Mouse (Mus musculus) cerebellum, postnatal 14 days (tissue): ENCODE measurements at regions not wholly inside any gene's neighbourhood (a gene's known extent, or its start where the extent isn't known, plus 50 kb on each side); places are given as distances from the start of the nearest gene placed in this dataset.

Experiments used
- DNase-seq, 2 experiments: peaks; one replicate each; pipeline ENCODE4 v3.0.0; 2021; ENCODE audit warnings: mixed read lengths in 2 of 2

DNA sequence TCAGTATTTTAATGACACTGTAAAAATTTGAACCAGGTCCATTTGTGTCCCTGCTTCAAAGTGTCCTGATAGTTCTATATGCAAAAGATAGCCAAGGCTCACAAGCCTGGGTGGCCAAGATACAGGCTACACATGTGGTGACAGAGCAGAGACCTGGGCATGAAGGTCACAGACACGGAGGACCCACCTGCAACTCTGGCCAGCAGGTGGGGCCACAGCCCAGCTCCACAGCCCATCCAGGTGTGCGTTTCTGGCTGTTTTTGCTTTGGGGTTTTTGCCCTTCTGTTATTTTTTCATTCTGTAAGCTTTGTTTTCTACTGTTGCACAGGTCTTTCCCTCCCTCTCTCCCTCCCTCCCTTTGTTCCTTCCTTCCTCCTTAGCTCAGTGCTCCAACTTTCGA, 399.4 kb upstream of the Rora start:
- peak in 1 of 2 experiments; percentile 17 for DNase-seq

DNA sequence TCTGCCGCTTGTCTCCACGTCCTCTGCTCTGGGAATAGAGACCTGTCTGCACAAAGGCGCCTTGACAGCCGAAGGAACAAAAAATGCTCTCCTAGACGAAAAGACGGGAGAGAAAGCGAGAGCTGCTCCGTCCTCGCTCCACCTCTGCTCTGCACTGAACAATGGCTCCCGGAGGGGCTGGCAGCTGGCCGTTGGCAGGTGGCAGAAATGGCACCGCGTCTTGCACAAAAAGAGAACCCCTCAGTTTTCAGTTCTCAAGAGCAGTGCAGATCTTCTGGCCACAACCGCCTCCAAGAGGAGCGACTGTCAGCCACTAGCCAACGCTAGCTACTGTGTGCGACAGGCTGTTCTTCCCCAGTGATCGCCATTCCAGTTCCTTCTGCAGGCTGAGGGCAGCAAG, 385.0 kb upstream of the Rora start:
- DNase-seq: peak; percentile 46 to 47

DNA sequence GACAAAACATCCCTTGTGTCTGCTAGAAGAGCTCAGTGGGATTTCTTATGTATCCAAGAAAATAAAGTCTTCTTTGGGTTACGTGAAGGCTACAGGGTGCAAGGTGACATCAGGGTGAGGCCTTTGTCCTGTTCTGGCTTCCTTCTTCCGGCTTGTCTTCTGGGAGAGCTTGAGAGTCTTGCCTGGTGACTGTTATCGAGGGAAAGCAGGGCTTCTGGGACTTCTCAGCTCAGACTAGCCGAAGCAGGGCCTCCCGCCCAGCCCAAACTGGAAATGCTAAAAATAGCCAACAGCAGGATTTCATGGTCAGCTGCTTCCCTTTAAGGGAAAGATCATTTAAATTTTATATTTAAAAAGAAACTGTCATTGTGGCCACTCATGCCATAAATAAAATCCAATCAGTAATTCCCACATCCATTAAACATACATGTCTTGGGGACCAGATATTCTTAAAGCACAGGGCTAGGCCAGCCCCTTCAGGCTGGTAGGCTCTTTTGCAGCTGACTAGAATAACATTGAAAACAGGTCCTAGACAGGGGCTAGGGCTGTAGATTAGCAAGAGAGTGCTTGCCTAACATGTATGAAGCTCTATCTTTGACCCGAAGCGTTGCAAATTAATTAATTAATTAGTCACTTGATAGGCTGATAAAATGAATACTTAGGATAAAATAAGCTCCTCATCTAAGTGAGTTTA, 351.2 kb upstream of the Rora start:
- peak in 1 of 2 experiments; percentile 10 for DNase-seq

DNA sequence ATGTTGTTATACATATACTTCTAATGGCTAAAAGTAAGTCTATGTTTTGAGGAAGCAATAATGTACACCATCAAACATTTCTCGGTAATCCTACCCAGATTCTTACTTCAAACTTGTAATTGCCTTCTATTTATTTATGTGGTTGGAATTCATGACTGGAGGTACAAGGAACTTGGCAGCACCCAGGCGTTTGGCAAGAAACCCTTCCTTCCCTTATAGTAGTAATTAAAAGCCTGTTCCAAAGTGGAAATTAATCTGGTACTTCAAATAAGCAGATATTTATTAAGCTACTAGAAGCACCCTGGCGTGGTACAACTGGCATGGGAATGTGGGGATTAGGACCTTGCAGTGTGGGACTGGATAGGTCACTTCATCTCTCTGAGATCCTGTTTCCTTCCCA, 322.9 kb upstream of the Rora start:
- DNase-seq: no peak

DNA sequence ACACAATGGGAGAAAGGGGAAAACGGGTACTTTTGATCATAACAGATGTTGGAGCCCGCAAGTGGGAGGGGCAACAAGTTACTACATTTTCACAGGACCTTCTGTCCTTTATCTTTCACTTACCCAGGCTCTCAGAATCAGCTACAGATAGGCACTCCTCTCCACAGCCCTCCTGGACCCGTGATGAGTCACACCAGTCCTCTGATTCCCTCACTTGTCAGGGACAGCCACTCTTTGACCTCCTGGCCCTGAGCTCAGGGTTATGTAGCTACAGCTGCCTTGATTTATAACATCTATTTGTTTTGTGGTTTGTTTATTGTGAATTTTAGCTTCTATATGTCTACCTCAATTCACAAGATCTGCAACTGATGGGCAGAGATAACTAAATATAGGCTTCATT, 312.7 kb upstream of the Rora start:
- no peak for DNase-seq

DNA sequence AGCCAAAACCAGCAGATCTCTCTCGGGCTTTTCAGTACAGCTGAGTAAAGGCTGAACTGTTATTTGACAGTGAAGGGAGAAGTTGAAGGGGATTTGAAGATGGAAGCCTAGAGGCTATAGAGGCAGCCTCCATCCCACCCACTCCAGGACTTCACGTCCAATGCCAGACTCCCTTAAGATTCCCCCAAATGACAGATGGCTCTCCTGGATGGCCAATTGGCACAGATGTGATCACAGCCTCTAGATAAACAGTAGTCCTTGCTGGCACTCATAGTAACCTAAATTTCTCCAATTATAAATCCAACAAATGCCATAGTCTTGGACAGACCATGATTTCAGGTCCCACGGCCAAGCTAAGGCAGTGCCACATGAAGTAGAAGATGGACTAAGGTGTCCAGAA, 312.1 kb upstream of the Rora start:
- peak; percentile 32 to 51 for DNase-seq

DNA sequence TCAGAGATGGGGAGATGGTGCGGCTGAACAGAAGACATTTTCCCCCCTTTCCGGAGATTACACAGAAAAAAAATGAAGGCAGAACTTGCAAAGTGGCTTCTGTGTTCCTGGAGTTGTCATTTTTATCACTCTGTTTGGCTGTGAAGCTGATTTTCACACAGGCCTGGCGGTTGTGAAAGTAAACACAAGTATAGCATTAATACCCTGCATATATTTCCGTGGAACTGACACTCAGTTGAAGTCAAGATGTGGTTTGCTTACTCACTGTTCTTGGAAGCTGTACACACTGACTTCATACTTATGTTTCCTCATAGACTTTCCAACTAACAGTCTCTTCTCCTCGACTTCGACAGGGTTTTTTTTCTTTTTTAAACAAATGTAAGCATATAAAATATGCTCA, 306.2 kb upstream of the Rora start:
- no peak for DNase-seq

DNA sequence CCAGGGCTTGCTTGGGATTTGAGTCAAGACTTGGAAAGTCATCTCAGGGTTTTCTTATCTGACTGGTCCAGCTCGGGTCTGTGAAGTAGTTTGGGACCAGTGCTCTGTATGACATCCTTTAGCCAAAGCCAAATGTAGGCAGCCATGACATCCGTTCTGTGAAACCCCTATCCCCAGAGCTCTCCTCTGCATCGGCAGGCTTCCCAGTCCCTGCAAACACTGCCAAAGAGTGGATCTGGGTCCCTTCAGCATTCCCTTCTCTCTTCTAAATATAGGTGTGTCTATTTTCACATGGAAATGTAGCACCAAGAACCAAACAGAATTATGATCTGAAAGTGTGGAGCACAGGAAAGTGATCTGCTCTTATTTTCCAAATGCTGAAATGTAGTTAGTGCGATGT, 302.1 kb upstream of the Rora start:
- DNase-seq: no peak

DNA sequence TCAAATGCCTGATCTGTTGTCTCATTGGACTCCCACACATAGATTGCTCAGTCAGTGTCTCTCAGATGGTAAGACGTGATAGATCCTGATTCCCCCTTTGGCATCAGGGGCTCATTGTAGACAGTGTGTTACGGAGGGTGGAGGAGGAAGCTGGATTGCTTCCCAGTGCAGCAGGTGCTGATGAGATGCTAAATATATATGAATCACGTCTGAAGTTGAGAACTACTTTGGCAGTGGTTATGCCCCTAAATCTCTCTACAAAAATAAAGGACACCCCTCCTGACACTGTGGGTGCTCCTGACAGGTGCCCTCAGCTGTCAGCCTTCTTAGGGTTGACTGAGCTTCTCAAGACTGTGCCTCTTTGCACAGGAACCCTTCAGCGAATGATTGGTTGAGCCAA, 299.1 kb upstream of the Rora start:
- no peak for DNase-seq

DNA sequence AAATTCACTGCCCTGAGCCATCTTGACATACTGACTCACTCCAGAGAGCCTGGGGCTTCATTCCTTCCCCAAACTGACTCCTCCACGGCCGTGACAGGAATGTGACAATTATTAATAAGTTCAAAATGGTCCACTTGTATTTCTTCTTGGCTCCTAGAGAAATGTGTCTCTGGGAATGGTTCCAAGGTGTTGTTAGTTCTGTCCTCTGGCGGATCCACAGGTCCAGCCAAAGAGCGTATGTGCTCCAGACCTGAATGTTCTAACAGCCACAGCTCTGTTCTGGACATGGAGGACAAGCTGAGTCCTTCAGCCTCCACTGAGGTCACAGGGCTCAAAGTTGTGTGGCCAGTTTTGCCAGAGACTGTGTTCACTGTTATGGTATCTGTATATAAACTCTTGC, 297.5 kb upstream of the Rora start:
- no peak for DNase-seq

DNA sequence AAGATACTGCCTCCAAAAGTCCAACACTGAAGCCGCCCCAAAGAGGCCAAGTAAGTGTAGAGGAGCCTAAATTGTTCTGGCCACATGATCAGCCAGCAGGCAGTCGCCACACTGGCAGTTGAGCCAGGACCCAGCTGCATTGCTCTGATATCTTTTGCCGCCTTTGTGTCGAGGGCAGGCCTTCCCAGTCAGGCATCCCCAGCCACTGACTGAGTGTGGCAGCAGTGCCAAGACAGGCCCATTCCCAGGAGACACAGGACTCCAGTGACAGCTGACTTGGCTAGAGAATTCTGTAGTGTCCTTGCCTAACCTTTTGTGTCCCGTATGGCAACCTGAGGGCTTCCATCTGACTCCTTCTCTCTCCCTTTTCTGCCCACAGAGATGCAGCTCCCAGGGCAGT, 296.4 kb upstream of the Rora start:
- peak; percentile 71 to 72 for DNase-seq

DNA sequence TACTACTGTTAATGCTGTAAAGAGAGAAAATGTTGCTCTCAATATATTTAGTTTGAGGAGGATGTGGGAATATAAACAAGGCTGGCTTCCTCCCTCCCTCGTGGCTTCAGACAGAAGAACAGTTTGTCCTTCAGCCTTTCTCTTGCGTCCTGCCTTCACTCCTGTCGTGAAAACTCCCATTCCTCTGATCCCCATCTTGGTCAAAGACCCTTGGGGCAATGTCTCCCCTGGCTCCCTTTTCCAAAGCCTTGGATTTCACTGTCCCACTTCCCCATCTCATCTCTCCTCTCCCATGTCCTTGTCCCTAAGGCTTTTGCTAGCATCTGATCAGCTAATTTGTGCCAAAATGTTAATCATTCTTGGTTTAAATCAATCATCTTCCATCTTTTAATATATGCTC, 286.6 kb upstream of the Rora start:
- DNase-seq: no peak

DNA sequence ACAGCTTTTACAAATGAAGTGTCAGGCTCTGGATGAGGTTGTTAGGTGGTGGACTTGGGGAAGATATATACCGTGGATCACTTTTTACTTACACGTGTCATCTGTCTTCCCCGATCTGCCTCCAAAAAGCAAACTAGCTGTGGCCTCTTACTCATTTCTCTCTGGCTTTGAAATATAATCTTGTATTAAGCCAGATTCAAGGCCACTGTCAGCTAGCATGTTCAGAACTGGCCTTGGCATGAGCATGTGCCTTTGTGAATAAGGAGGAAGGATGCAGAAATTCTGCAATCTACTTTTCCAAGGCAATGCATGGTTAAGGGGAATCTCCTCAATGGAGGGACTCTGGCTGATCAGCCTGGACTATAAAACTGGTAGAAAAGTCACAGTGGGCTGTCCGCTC, 286.0 kb upstream of the Rora start:
- DNase-seq: no peak

DNA sequence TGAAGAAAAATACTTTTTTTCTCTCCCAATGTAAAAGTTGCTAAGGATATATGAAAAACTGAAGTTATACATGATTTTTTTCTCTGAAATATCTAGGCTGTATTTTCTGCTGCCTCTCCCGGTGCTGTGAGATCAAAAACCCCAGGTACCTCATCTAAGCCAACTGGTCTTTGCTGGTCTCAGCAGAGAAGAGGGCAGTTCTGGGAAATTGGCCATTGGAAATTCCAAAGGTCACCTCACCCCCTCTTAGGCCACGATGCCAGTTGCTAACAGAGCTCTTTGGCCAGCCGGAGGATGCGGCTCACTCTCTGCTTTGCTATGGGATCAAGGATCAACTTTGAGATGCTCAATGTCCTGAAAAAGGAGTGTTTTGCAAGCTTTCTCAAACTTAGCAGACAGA, 280.9 kb upstream of the Rora start:
- DNase-seq: peak; percentile 56 to 75

DNA sequence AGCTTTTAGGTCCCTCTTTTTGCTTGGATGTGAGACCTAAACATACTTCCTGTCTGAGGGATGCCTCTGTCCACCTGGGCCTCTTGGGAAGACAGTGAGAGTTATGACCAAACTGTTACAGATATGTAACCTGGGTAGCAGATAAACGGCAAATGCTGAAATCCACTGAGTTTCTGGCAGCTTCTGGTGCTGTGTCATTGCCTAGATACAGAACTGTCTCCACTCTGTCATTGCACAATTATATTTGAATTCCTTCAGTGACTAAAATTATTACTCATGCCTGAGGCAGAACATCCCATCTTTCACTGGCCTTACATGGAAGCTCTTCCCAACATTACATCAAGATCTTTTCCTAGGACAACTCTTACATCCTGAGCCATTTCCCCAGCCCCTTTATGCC, 277.4 kb upstream of the Rora start:
- no peak for DNase-seq

DNA sequence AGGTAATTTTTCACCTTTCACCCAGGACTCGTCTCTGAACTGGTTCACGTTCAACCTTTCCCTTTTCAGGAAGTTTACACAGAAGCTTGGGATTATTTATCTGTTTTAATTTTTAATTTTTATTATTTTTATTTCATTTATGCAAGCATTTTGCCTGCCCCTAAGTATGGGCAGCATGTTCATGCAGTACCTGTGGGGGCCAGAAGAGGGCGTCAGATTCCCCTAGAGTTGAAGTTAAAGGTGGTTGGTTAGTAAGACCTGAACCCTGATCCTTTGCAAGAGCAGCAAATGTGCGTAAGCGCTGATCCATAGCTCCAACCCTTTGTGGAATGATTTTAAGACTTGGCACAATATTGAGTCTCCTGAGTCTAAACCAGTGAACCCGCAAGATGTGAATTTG, 271.7 kb upstream of the Rora start:
- peak in 1 of 2 experiments; percentile 35 for DNase-seq

DNA sequence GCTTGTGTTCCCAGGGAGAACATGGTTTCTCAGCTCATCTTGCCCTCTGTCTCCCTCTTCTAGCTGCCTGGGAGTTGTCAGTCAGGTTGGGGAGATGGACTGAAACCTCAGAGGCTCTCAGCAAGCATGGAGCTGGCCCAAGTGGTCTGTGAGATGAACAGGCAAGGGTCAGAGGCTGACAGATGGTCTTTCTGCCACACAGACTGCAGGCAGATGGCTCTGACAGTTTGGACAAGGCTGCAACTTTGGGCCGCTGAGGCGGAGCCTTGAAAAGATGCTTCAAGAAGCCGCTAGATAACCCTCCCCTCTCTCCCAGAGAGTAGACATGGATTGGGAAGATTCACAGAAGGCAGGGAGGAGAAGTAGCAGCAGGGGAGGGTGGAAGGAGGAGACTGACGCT, 252.7 kb upstream of the Rora start:
- peak; percentile 82 to 90 for DNase-seq

DNA sequence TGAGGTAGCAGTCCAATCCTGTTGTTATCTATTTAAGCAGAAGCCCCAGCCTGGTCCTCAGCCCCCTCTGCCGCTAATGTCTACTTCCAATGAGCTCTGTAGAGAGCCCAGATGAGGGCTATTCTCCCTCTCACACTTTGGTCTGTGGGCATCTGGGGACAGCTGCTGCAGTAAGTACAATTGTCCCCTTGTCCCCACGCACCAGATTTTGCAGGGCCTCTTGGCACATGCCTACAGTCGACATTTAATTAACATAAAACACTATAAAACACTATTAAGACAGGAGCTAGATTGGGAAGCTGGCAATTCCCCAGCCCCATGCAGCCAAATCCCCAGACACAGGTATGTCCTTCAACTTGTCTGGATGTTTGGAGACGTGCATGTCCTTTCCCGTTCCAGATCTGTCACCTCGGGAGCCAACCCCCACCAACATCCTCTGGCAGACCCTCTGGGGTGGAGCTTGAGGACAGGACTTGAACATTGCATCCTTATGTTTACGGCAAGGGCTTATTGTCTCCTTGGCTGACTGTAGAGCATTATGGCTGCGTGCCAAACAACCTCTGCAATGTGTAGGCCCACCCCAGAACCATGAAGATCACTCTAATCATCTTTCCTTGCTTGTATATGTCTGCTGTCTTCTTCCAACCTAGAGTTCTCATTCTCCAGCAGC, 251.3 kb upstream of the Rora start:
- DNase-seq: peak; percentile 26 to 33

DNA sequence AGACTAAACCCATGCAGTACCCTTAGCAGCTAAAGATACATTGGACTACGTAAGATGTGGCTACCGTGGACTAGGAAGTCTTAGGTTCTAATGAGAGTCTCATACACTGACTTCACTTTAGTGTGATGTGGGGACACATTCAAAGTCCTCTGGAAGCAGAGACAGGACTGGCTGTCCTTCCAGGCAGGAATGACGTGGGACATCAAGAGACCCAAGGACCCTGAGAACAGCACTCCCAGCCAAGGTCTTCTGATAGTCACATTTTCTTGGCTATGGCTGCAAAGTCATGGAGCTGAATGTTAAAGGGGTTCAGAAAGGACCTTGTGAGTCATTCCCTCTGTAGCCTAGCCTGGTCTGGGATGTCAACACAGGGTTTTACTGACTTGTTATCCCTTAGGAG, 250.6 kb upstream of the Rora start:
- DNase-seq: no peak

DNA sequence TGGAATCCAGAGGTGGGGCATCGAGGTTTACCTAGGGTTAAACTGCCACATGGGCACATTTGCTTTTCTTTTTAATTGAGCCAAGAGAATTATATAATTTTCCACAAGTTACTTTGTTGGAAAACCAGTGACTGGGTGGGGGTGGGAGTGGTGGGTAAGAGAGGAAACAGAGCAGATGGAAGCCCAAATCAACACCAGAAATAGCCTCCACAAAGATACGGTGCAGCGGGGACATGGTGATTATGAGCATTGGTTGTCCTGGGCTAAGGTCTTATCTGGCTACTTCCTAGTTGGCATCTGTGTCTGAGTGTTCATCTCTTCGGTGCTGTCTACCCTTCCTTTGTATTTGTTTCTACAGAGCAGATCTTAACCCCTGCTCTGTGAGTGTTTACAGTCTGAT, 250.1 kb upstream of the Rora start:
- no peak for DNase-seq

DNA sequence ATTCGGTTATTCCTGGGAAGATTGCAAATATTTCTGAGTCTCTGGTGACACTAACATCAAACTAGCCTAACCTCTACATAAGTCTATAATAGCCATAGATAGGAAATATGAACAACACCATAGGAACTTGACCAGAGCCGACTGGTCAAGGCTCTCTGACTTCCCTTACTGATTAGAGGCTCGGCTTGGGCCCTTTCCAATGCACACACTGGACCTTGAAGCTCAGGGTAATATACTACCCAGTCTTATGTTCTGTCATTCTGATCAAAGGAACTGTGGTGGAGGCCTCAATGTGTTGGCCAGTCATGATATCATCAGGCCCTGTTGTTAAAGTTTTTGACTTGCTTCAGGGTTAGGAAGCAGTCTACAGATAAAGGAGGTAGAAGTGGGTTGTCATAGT, 243.8 kb upstream of the Rora start:
- DNase-seq: no peak

DNA sequence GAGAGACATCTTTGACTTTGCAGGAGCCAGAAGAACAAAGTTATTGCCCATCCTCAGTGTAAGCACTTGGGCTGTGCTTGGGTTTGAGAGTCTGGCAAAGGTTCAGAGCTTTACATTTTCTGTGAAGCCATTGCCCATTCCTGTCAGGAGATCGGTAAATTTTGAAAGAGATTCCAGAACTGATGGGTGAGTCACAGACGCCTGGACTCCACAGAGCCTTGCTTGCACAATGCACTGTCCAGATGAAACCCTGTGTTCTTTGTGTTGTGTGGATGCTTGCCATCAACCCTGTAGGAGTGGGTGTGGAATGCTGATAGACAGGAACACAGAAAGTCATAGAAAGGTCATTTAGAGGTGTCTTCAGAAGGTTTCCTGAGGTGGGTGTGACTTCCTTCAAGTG, 227.3 kb upstream of the Rora start:
- no peak for DNase-seq

DNA sequence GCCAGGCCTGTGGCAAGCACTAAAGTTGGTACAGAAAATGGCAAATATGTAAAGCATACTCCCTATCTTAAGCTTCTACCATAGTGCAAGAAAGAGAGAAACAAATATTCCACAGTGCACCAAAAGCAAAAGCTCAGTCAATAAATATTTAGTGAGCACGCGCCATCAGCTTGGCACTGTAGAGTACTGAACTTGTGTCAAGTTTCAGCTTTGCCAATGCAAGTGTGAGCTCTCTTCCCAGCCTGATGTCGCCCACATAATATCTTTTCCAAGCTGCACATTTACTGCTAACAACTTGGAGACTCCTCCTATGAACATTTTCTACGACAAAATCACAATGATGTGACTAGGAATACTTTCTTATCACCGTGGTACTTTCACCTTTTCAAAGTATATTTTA, 190.8 kb upstream of the Rora start:
- no peak for DNase-seq

DNA sequence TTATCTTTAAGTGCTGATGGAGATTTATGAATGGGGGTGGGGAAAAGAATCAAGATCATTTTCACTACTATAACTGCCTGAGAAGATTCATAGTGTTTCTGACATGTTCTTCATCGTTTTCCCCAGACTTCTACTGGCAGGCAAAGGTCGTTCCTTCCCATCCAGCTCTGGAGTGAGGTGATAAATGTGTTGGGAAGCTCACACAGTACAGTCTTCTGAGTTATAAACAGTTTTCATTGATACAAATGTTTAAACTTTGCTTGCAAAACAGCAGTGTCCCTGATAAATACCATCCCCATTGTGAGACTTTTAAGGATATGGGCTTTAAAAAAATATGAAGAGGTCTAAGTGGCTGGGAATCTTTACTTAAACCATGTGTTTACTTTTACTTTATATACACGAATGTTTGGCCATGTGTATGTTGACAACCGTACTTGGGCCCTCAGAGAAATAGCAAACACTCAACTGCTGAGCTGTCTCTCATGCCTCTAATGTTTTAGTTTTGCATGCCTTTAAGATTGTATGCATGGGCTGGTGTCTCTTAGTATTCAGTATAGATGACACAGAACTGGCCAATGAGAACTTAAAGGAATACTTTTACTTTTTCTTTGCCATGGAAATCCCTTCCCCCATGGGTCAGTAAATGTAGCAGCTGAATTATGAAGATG, 189.8 kb upstream of the Rora start:
- no peak for DNase-seq
